9 mouse cellular contexts compared by ENCODE assay signal in genomic region chr8:105770609-105771008, GRCm38 (mm10). TPM values are rescaled to one million over a fixed set of nuclear protein-coding genes. Genes with fewer than 3 reads are reported as not detected.
A peak's percentile ranks its signal among the peaks of the same experiment; 100 is the strongest.
DNase-seq lines count a peak whose midpoint lies in the region; ATAC-seq lines count a peak whose summit lies in the region.
"Had no signal": no experiment of that assay in that cellular context is flagged by ENCODE, and none has a peak within 500 bp of the region (broad histone marks: within the 10 kb centered on the region; RNA-seq: fewer than 3 reads in every experiment).

No protein-coding gene starts in this region.

- H3K36me3 ChIP-seq in midbrain, embryonic 11.5 days (ENCODE audit: control insufficient read depth, insufficient read depth, low read length): peaks cover 24% of the 10 kb centered on the region
- peaks cover 61% of the 10 kb centered on the region for H3K36me3 ChIP-seq in midbrain, embryonic 15.5 days (replicated peaks)

- peak; percentile 44 to 73 for DNase-seq in cerebellum, postnatal 10 days
- DNase-seq in cerebellum, adult 9-10 months: no peak
- peak; percentile 91 for DNase-seq in midbrain, embryonic 11.5 days (ENCODE audit: low spot score, missing footprints)
- peak; percentile 71 for DNase-seq in retina, embryonic 14.5 days (ENCODE audit: low spot score)
- DNase-seq in adrenal gland, adult 8-10 months: no peak
- DNase-seq in urinary bladder, postnatal 14 days (ENCODE audit: low spot score): no peak

- no peaks in the 10 kb centered on the region for H3K27me3 ChIP-seq in midbrain, embryonic 11.5 days (ENCODE audit: control insufficient read depth, insufficient read depth, low read length)
- no peaks in the 10 kb centered on the region for H3K27me3 ChIP-seq in midbrain, embryonic 15.5 days (replicated peaks)

- ATAC-seq in midbrain, embryonic 11.5 days (ENCODE audit: low FRiP score): 0 out of 2 replicates have a peak, but pooled peaks have one; percentile 44
- no peak for ATAC-seq in midbrain, embryonic 15.5 days (replicated peaks)
- peak; percentile 58 for ATAC-seq in granulocyte monocyte progenitor cell, adult 5-6 weeks (replicated peaks; ENCODE audit: poor library complexity, severe bottlenecking)

- no peak overlapping the region for H3K27ac ChIP-seq in midbrain, embryonic 11.5 days (ENCODE audit: low read depth, low read length)
- no peak overlapping the region for H3K27ac ChIP-seq in midbrain, embryonic 15.5 days
- H3K27ac ChIP-seq: macrophage had no signal

- H3K9ac ChIP-seq in midbrain, embryonic 11.5 days (ENCODE audit: low read length): no peak overlapping the region
- no peak overlapping the region for H3K9ac ChIP-seq in midbrain, embryonic 15.5 days

- H3K4me3 ChIP-seq in midbrain, embryonic 11.5 days (ENCODE audit: low read depth, low read length): no peak overlapping the region
- no peak overlapping the region for H3K4me3 ChIP-seq in midbrain, embryonic 15.5 days

- H3K4me1 ChIP-seq in midbrain, embryonic 11.5 days (ENCODE audit: control insufficient read depth, insufficient read depth, low read length): no peaks in the 10 kb centered on the region
- no peaks in the 10 kb centered on the region for H3K4me1 ChIP-seq in midbrain, embryonic 15.5 days

- no peaks in the 10 kb centered on the region for H3K9me3 ChIP-seq in midbrain, embryonic 11.5 days (ENCODE audit: control insufficient read depth, low read length)
- H3K9me3 ChIP-seq in midbrain, embryonic 15.5 days: no peaks in the 10 kb centered on the region

- no peak overlapping the region for H3K4me2 ChIP-seq in midbrain, embryonic 11.5 days
- H3K4me2 ChIP-seq in midbrain, embryonic 15.5 days: no peak overlapping the region

- WGBS in midbrain, embryonic 11.5 days: 62% methylated on average over 1 of the region's 1 CpGs
- WGBS in midbrain, embryonic 15.5 days: 89% methylated on average over 1 of the region's 1 CpGs

RNA-seq across cellular contexts. Expression of gene Gfod2, which starts 12.1 kb away (rescaled TPM):
- 36.5 and 38.8 TPM in 2 replicates for polyA plus RNA-seq in midbrain, embryonic 11.5 days (2014; fragmentation: Nextera tagmentation; extraction: Ambion mirVana)
- polyA plus RNA-seq in midbrain, embryonic 15.5 days (2015; fragmentation: Nextera tagmentation; extraction: Ambion mirVana): 90.3 and 100 TPM in 2 replicates
- 1.7 TPM in 1 of 2 replicates, not detected in the other for total RNA-seq in granulocyte monocyte progenitor cell, adult 5-6 weeks (2014; fragmentation: Nextera tagmentation)
- 3.4 and 4.6 TPM in 2 replicates for total RNA-seq in granulocyte monocyte progenitor cell, adult 5-6 weeks (2017)
- 10 to 100 TPM in 2 of 4 experiments, 1 to 10 TPM in 2; 8.9 to 10.9 (median 10.0) TPM for total RNA-seq in adrenal gland, adult 8-10 months (2022)

RNA-seq across cellular contexts. Expression of gene Ranbp10, which starts 56.5 kb away (rescaled TPM):
- polyA plus RNA-seq in midbrain, embryonic 11.5 days (2014; fragmentation: Nextera tagmentation; extraction: Ambion mirVana): 10.9 and 11.2 TPM in 2 replicates
- polyA plus RNA-seq in midbrain, embryonic 15.5 days (2015; fragmentation: Nextera tagmentation; extraction: Ambion mirVana): 11.8 and 13.6 TPM in 2 replicates
- 12.9 and 16.7 TPM in 2 replicates for total RNA-seq in granulocyte monocyte progenitor cell, adult 5-6 weeks (2014; fragmentation: Nextera tagmentation)
- 7.2 and 8.3 TPM in 2 replicates for total RNA-seq in granulocyte monocyte progenitor cell, adult 5-6 weeks (2017)
- 10 to 100 TPM; 25.7 to 30.1 (median 27.3) TPM for total RNA-seq in adrenal gland, adult 8-10 months (2022)

RNA-seq across cellular contexts. Expression of gene Tsnaxip1, which starts 56.9 kb away (rescaled TPM):
- 0.15 and 0.18 TPM in 2 replicates for polyA plus RNA-seq in midbrain, embryonic 11.5 days (2014; fragmentation: Nextera tagmentation; extraction: Ambion mirVana)
- 0.64 and 1.0 TPM in 2 replicates for polyA plus RNA-seq in midbrain, embryonic 15.5 days (2015; fragmentation: Nextera tagmentation; extraction: Ambion mirVana)
- not detected in 2 replicates for total RNA-seq in granulocyte monocyte progenitor cell, adult 5-6 weeks (2014; fragmentation: Nextera tagmentation)
- total RNA-seq in granulocyte monocyte progenitor cell, adult 5-6 weeks (2017): not detected in 2 replicates
- total RNA-seq in adrenal gland, adult 8-10 months (2022): not detected
- polyA plus RNA-seq: macrophage had no signal

Comparison
In these comparisons a context has a peak if more than half of its experiments do, and no peak if none do; other contexts are left out.
1. DNase-seq: peak in cerebellum, postnatal 10 days (2 of 2), midbrain, embryonic 11.5 days (single experiment) and retina, embryonic 14.5 days (single experiment); none in cerebellum, adult 9-10 months (single experiment), adrenal gland, adult 8-10 months (single experiment) and urinary bladder, postnatal 14 days (single experiment).